Mouse (Mus musculus) testis, adult 2 months (tissue): ENCODE results near the gene Tmed5.

Experiments used
- CTCF ChIP-seq: fragments of 200-500 bp; IDR thresholded peaks from 2 replicates; pipeline ENCODE4 v1.5.1; 2012; ENCODE audit warnings: low read depth, mild to moderate bottlenecking, inconsistent platforms, low read length, moderate library complexity; ENCODE audit not compliant: control insufficient read depth, insufficient read depth, insufficient replicate concordance
- POLR2A ChIP-seq: fragments of 200-500 bp; IDR thresholded peaks from 2 replicates; pipeline ENCODE4 v1.6.1; 2012; ENCODE audit warnings: low read depth, mild to moderate bottlenecking, inconsistent platforms, low read length, moderate library complexity; ENCODE audit not compliant: control insufficient read depth

- TF ChIP-seq POLR2A (no peak), CTCF (no peak)
These were observed 56.2 kb downstream of the Tmed5 start for GRCm38 (mm10) chr5:108076241-108076640.
